Mouse (Mus musculus) myocyte (in vitro differentiated cells): ENCODE results near the gene C2cd4d. TPM values are rescaled to one million over a fixed set of nuclear protein-coding genes. Genes with fewer than 3 reads are reported as not detected.

Source experiments
- H3K27me3 ChIP-seq: one replicate; pipeline ENCODE4 v1.6.1; 2011; ENCODE audit not compliant: control insufficient read depth, insufficient read depth, insufficient read length
- H3K36me3 ChIP-seq: one replicate; pipeline ENCODE4 v1.6.1; 2011; ENCODE audit not compliant: control insufficient read depth, insufficient read depth
- H3K4me2 ChIP-seq: one replicate; pipeline ENCODE4 v1.6.1; 2011; ENCODE audit warnings: low read depth, control low read depth
- H3K4me3 ChIP-seq: one replicate; pipeline ENCODE4 v1.5.1; 2011; ENCODE audit warnings: mild to moderate bottlenecking, control low read depth, moderate library complexity
- H3K79me2 ChIP-seq: one replicate; pipeline ENCODE4 v1.6.1; 2011; ENCODE audit not compliant: control insufficient read depth, insufficient read depth
- H3ac ChIP-seq: one replicate; pipeline ENCODE4 v1.6.1; 2011; ENCODE audit not compliant: control insufficient read depth, insufficient read length
- CEBPB ChIP-seq: IDR thresholded peaks from 2 replicates; pipeline ENCODE4 v1.6.1; 2011; ENCODE audit warnings: mild to moderate bottlenecking, moderate library complexity; ENCODE audit not compliant: poor library complexity, insufficient read depth, severe bottlenecking
- E2F4 ChIP-seq: IDR thresholded peaks from one replicate; pipeline ENCODE4 v1.6.1; 2011; ENCODE audit warnings: mild to moderate bottlenecking, control low read depth, moderate library complexity; ENCODE audit not compliant: insufficient read depth
- MAX ChIP-seq: IDR thresholded peaks from one replicate; pipeline ENCODE4 v1.6.1; 2011; ENCODE audit warnings: low read depth, mild to moderate bottlenecking, control low read depth
- MYOD1 ChIP-seq, 3 experiments: IDR thresholded peaks; one replicate each; pipeline ENCODE4 v1.6.1; 2011; ENCODE audit warnings: control low read depth in 2 of 3, low read depth in 2 of 3, mild to moderate bottlenecking in 2 of 3, moderate library complexity in 1 of 3; ENCODE audit not compliant: insufficient read length in 2 of 3, control insufficient read depth in 1 of 3
- MYOG ChIP-seq, 3 experiments: IDR thresholded peaks; one replicate each; pipeline ENCODE4 v1.6.1; 2011; ENCODE audit warnings: control low read depth in 2 of 3, low read depth in 2 of 3, mild to moderate bottlenecking in 2 of 3; ENCODE audit not compliant: insufficient read length in 2 of 3, control insufficient read depth in 1 of 3, insufficient read depth in 1 of 3
- POLR2A ChIP-seq: IDR thresholded peaks from one replicate; pipeline ENCODE4 v1.6.1; 2011; ENCODE audit warnings: low read depth, mild to moderate bottlenecking, control low read depth, moderate library complexity; ENCODE audit not compliant: insufficient read length
- POLR2AphosphoS2 ChIP-seq: IDR thresholded peaks from one replicate; pipeline ENCODE4 v1.6.1; 2011; ENCODE audit warnings: low read depth, control low read depth; ENCODE audit not compliant: insufficient read length
- REST ChIP-seq: IDR thresholded peaks from one replicate; pipeline ENCODE4 v1.6.1; 2011; ENCODE audit warnings: mild to moderate bottlenecking, control low read depth, moderate library complexity; ENCODE audit not compliant: insufficient read depth, insufficient read length
- SRF ChIP-seq: IDR thresholded peaks from one replicate; pipeline ENCODE4 v1.6.1; 2011; ENCODE audit warnings: low read depth; ENCODE audit not compliant: control insufficient read depth, insufficient read length
- TCF12 ChIP-seq: IDR thresholded peaks from one replicate; pipeline ENCODE4 v1.6.1; 2011; ENCODE audit warnings: mild to moderate bottlenecking, control low read depth; ENCODE audit not compliant: poor library complexity, insufficient read depth, severe bottlenecking
- TCF3 ChIP-seq: IDR thresholded peaks from one replicate; pipeline ENCODE4 v1.6.1; 2011; ENCODE audit warnings: low read depth, control low read depth; ENCODE audit not compliant: insufficient read length
- USF1 ChIP-seq: IDR thresholded peaks from one replicate; pipeline ENCODE4 v1.6.1; 2011; ENCODE audit warnings: low read depth, mild to moderate bottlenecking, control low read depth, moderate library complexity
- polyA plus RNA-seq: library from polyadenylated mRNA; unstranded; fragments of >200 nt; fragmentation: generic; extraction: Trizol; gene quantifications from one replicate; pipeline ENCODE4 v1.2.1, GENCODE M21; 2012; ENCODE audit warnings: missing spikeins

Gene C2cd4d
- polyA plus RNA-seq, 1 experiment: not detected

GRCm38 (mm10) chr3:94369709-94370108, 7.5 kb downstream of the C2cd4d start:
- H3ac ChIP-seq: no peak overlapping the region
- TF ChIP-seq MYOD1 (IDR thresholded peaks at IDR 0.05; ENCODE audit: control insufficient read depth in 1 of 3, insufficient read length in 2 of 3, low read depth in 2 of 3) (peak in 2 of 3 experiments; percentile 39 to 72), SRF (no peak), MAX (no peak), TCF3 (no peak), POLR2A (no peak), USF1 (no peak), MYOG (IDR thresholded peaks at IDR 0.05; ENCODE audit: control insufficient read depth in 1 of 3, insufficient read depth in 1 of 3, insufficient read length in 2 of 3, low read depth in 2 of 3) (peak in 1 of 3 experiments; percentile 35)
- no peaks in the 10 kb centered on the region for H3K79me2 ChIP-seq
- no peaks in the 10 kb centered on the region for H3K36me3 ChIP-seq
- no peaks in the 10 kb centered on the region for H3K27me3 ChIP-seq
- H3K4me3 ChIP-seq: no peak overlapping the region
- H3K4me2 ChIP-seq: no peak overlapping the region

- TF ChIP-seq USF1: no peak
- TF ChIP-seq E2F4: no peak
- TF ChIP-seq MYOG (IDR thresholded peaks at IDR 0.05; ENCODE audit: control insufficient read depth in 1 of 3, insufficient read depth in 1 of 3, insufficient read length in 2 of 3, low read depth in 2 of 3): peak in 2 of 3 experiments; percentile 37 to 92
- TF ChIP-seq MAX: peak; percentile 14
- no peak for TF ChIP-seq REST
- TF ChIP-seq POLR2AphosphoS2: no peak
- TF ChIP-seq SRF: no peak
- TF ChIP-seq TCF3: peak; percentile 34
- TF ChIP-seq MYOD1 (IDR thresholded peaks at IDR 0.05; ENCODE audit: control insufficient read depth in 1 of 3, insufficient read length in 2 of 3, low read depth in 2 of 3): peak in 2 of 3 experiments; percentile 61 to 89
- TF ChIP-seq CEBPB: no peak
- TF ChIP-seq TCF12: no peak
- TF ChIP-seq POLR2A: no peak
- Histone ChIP-seq H3K79me2 (no peaks in the 10 kb centered on the region), H3K4me2 (no peak overlapping the region), H3ac (no peak overlapping the region), H3K36me3 (no peaks in the 10 kb centered on the region), H3K4me3 (no peak overlapping the region), H3K27me3 (no peaks in the 10 kb centered on the region)
Measured at GRCm38 (mm10) chr3:94371637-94372036, 9.4 kb downstream of the C2cd4d start.

GRCm38 (mm10) chr3:94372038-94372437, 9.8 kb downstream of the C2cd4d start:
- H3K27me3 ChIP-seq: no peaks in the 10 kb centered on the region
- H3ac ChIP-seq: no peak overlapping the region
- H3K36me3 ChIP-seq: no peaks in the 10 kb centered on the region
- no peak overlapping the region for H3K4me3 ChIP-seq
- no peaks in the 10 kb centered on the region for H3K79me2 ChIP-seq
- no peak overlapping the region for H3K4me2 ChIP-seq
- TF ChIP-seq MYOG (IDR thresholded peaks at IDR 0.05; ENCODE audit: control insufficient read depth in 1 of 3, insufficient read depth in 1 of 3, insufficient read length in 2 of 3, low read depth in 2 of 3) (no peak), SRF (no peak), POLR2AphosphoS2 (no peak), TCF12 (no peak), POLR2A (no peak), USF1 (no peak), REST (no peak), CEBPB (no peak), TCF3 (no peak), MYOD1 (IDR thresholded peaks at IDR 0.05; ENCODE audit: control insufficient read depth in 1 of 3, insufficient read length in 2 of 3, low read depth in 2 of 3) (no peak)

GRCm38 (mm10) chr3:94372641-94373040, 10.4 kb downstream of the C2cd4d start, which contains the start of gene Rorc:
Gene Rorc (plus strand): TSS chr3:94372794.
- Histone ChIP-seq H3K79me2 (no peaks in the 10 kb centered on the region), H3ac (no peak within 1 kb of the TSS), H3K4me2 (no peak within 1 kb of the TSS), H3K4me3 (no peak within 1 kb of the TSS), H3K36me3 (no peaks in the 10 kb centered on the region), H3K27me3 (no peaks in the 10 kb centered on the region)
- TF ChIP-seq POLR2A: no peak
- no peak for TF ChIP-seq POLR2AphosphoS2
- TF ChIP-seq TCF3: no peak

GRCm38 (mm10) chr3:94373090-94373489, 10.9 kb downstream of the C2cd4d start:
- Histone ChIP-seq H3K36me3 (no peaks in the 10 kb centered on the region), H3K4me2 (no peak overlapping the region), H3K4me3 (no peak overlapping the region), H3ac (no peak overlapping the region), H3K79me2 (no peaks in the 10 kb centered on the region), H3K27me3 (no peaks in the 10 kb centered on the region)
- no peak for TF ChIP-seq REST
- TF ChIP-seq MYOG (IDR thresholded peaks at IDR 0.05; ENCODE audit: control insufficient read depth in 1 of 3, insufficient read depth in 1 of 3, insufficient read length in 2 of 3, low read depth in 2 of 3): peak in 1 of 3 experiments; percentile 27
